38 mouse cellular contexts compared by ENCODE assay signal in the genomic region with DNA sequence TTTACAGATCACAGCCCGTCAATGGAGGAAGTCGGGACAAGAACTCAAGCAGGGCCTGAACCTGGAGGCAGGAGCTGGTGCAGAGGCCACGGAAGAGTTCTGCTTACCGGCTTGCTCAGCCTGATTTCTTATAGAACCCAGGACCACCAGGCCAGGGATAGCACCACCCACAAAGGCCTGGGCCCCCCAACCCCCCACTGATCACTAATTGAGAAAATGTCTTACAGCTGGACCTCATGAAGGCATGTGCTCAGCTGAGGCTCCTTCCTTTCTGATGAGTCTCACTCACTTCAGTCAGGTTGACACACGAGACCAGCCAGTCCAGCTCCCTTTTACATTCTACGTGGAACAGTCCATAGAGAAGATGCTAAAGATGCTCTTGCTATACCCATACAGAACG. TPM values are rescaled to one million over a fixed set of nuclear protein-coding genes. Genes with fewer than 3 reads are reported as not detected.
"Had no signal": no experiment of that assay in that cellular context is flagged by ENCODE, and none has a peak within 500 bp of the region (broad histone marks: within the 10 kb centered on the region; RNA-seq: fewer than 3 reads in every experiment).

No protein-coding gene starts in this region.

- H3K4me2 ChIP-seq: heart, embryonic 11.5 days; heart, embryonic 12.5 days; heart, embryonic 13.5 days; heart, embryonic 15.5 days; hindbrain, embryonic 12.5 days; hindbrain, embryonic 13.5 days; hindbrain, embryonic 14.5 days; hindbrain, embryonic 15.5 days; intestine, embryonic 15.5 days; kidney, embryonic 15.5 days had no signal

- H3K9me3 ChIP-seq: heart, embryonic 12.5 days; heart, embryonic 13.5 days; heart, embryonic 15.5 days; hindbrain, embryonic 10.5 days; hindbrain, embryonic 12.5 days; hindbrain, embryonic 13.5 days; hindbrain, embryonic 15.5 days; intestine, embryonic 15.5 days; kidney, embryonic 15.5 days had no signal

- H3K9ac ChIP-seq: heart, embryonic 12.5 days; heart, embryonic 13.5 days; heart, embryonic 15.5 days; hindbrain, embryonic 12.5 days; hindbrain, embryonic 13.5 days; hindbrain, embryonic 14.5 days; hindbrain, embryonic 15.5 days; intestine, embryonic 15.5 days; kidney, embryonic 15.5 days had no signal

- H3K27me3 ChIP-seq: hindbrain, embryonic 15.5 days; intestine, embryonic 15.5 days; kidney, embryonic 15.5 days had no signal

- H3K27ac ChIP-seq: heart, embryonic 13.5 days; heart, embryonic 15.5 days; hindbrain, embryonic 10.5 days; hindbrain, embryonic 12.5 days; hindbrain, embryonic 13.5 days; hindbrain, embryonic 14.5 days; hindbrain, embryonic 15.5 days; hindbrain, postnatal 0 days; intestine, embryonic 15.5 days; kidney, embryonic 15.5 days; kidney, postnatal 0 days; layer of hippocampus, adult 2 months; left cerebral cortex, adult 2 months had no signal

- DNase-seq: heart, postnatal 10 days; heart, postnatal 14 days; heart, postnatal 36 days; heart, postnatal 4 days; kidney, adult 11 months; kidney, adult 18-20 months; kidney, adult 2 months; kidney, adult 8-10 months; kidney, adult 9 months; kidney, postnatal 10 days; kidney, postnatal 14 days; kidney, postnatal 25 days; kidney, postnatal 36 days; kidney, postnatal 4 days; layer of hippocampus, adult 9-11 months; layer of hippocampus, postnatal 36 days had no signal

- H3K4me3 ChIP-seq: heart, embryonic 12.5 days; heart, embryonic 13.5 days; heart, embryonic 15.5 days; hindbrain, embryonic 10.5 days; hindbrain, embryonic 12.5 days; hindbrain, embryonic 13.5 days; hindbrain, embryonic 15.5 days; intestine, embryonic 15.5 days; kidney, embryonic 15.5 days; layer of hippocampus, adult 2 months; left cerebral cortex, adult 2 months had no signal

- H3K36me3 ChIP-seq: heart, embryonic 12.5 days; heart, embryonic 13.5 days; heart, embryonic 15.5 days; hindbrain, embryonic 10.5 days; hindbrain, embryonic 12.5 days; hindbrain, embryonic 13.5 days; hindbrain, embryonic 15.5 days; intestine, embryonic 15.5 days; kidney, embryonic 15.5 days had no signal

- ATAC-seq: hindbrain, embryonic 16.5 days; hindbrain, postnatal 0 days; inflammation-experienced regulatory T-cells, adult 6 months; intestine, embryonic 15.5 days; intestine, embryonic 16.5 days; intestine, postnatal 0 days had no signal

RNA-seq across cellular contexts. Expression of gene Tspan15, which starts 5.2 kb away (rescaled TPM):
- polyA plus RNA-seq: inflammation-experienced regulatory T-cells, adult 6 months had no signal

RNA-seq across cellular contexts. Expression of gene Tacr2, which starts 26.4 kb away (rescaled TPM):
- polyA plus RNA-seq: heart, embryonic 11.5 days; heart, embryonic 12.5 days; heart, embryonic 13.5 days; heart, embryonic 14.5 days; heart, embryonic 15.5 days; heart, postnatal 0 days; hindbrain, embryonic 10.5 days; hindbrain, embryonic 12.5 days; hindbrain, embryonic 13.5 days; hindbrain, embryonic 15.5 days; hindbrain, embryonic 16.5 days; inflammation-experienced regulatory T-cells, adult 6 months; kidney, adult 2 months; kidney, embryonic 14.5 days; kidney, postnatal 0 days had no signal
